Mouse (Mus musculus) ES-E14 (cell line): Measurements from ENCODE around the gene Slc25a51.

Source experiments
- CHD2 ChIP-seq: IDR thresholded peaks from 2 replicates; pipeline ENCODE4 v1.6.1; 2014; ENCODE audit warnings: mild to moderate bottlenecking, low read depth, low read length, inconsistent platforms
- ZC3H11A ChIP-seq: IDR thresholded peaks from 2 replicates; pipeline ENCODE4 v1.6.1; 2012; ENCODE audit warnings: low read depth, mild to moderate bottlenecking, inconsistent platforms, low read length, borderline replicate concordance
- ZNF384 ChIP-seq: IDR thresholded peaks from 2 replicates; pipeline ENCODE4 v1.6.1; 2012; ENCODE audit warnings: low read depth, low read length, inconsistent platforms

DNA sequence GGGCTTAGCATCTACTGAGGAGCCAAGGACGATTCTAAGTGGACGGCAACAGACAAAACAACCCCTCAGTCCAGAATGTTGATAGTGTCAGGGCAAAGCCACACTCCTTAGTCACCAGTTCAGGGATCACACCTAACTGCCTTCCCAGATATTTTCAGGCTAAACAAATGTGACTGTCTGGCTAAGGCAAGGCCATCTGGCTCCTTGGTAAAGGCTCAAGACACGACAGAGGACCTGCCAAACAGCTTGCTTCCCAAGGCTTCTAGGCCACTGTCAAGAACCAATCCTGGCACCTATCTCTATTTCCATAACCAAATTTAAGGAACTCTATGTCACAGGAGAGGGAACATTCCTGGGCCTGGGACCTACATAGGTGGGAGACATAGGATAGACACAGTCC is 22.8 kb upstream of the Slc25a51 start:
- TF ChIP-seq CHD2 (no peak), ZNF384 (no peak), ZC3H11A (no peak)
